Mouse (Mus musculus): ENCODE data around the gene 0610040J01Rik. TPM values are rescaled to one million over a fixed set of nuclear protein-coding genes. Genes with fewer than 3 reads are reported as not detected.

Gene 0610040J01Rik
- polyA plus RNA-seq (2012; rRNA removed), result 8.9 and 9.2 TPM in 2 replicates

DNA sequence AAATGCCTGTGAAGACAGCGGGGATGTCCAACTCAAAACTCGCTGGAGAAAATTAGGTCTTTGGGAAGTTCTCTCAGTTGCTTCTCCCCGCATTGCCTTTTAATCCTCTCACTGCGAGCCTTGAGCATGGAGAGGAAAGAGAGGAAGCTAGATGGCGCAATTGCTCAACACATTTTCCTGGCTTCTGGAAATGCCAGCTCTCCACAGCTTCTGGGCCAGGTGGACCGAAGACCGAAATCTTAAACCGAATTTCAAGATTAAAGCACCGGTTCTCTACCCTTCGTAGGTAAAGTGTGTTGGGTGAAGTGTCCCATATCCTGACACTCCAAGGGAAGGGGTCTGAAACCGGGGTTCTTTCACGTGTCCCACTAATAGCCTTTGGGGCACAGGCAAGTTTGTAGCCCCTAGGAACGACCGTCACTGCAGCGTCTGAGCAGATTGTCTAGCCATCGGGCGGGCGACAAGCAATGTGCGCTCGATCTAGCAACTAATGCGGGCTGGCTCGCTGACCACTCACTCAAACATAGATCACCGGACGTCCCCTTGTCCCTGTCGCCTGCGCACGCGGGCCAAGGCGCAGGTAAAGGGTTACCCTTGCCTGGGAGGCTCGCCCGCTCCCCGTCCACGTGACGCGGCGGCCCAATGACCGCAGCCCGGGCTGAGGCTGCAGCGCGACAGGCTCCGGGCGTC lies at the start of gene 0610040J01Rik:
TSS of gene 0610040J01Rik (plus strand) at position 545 of the 690 bp plus-strand sequence.
- H3K4me1 ChIP-seq (ENCODE audit: control insufficient read depth, insufficient read depth, low read length), result no peaks in the 10 kb centered on the region
- no peak within 1 kb of the TSS for H3K27ac ChIP-seq (ENCODE audit: insufficient read depth, low read length)
- peak within 1 kb of the TSS; percentile 11 for H3K4me3 ChIP-seq (replicated peaks; ENCODE audit: insufficient read depth, low read depth, low read length)
- WGBS, result 3% methylated on average over 42 of the region's 42 CpGs
- TF ChIP-seq POLR2A (IDR thresholded peaks at IDR 0.05; ENCODE audit: borderline replicate concordance, insufficient read depth, low read length) (no peak), CTCF (IDR thresholded peaks at IDR 0.05; ENCODE audit: borderline replicate concordance, insufficient read depth, low read depth, low read length) (peak; percentile 43; the same call in 1 of the 2 replicates)
- DNase-seq, result peak; percentile 29 to 36
- H3K27me3 ChIP-seq (ENCODE audit: control insufficient read depth, insufficient read depth, low read length), result no peaks in the 10 kb centered on the region; the same call in 1 of the 2 replicates

GRCm38 (mm10) chr5:63765886-63766285 lies 46.3 kb upstream of the 0610040J01Rik start:
- Histone ChIP-seq H3K4me1 (ENCODE audit: control insufficient read depth, insufficient read depth, low read length) (no peaks in the 10 kb centered on the region), H3K27ac (ENCODE audit: insufficient read depth, low read length) (no peak overlapping the region), H3K27me3 (ENCODE audit: control insufficient read depth, insufficient read depth, low read length) (no peaks in the 10 kb centered on the region), H3K4me3 (replicated peaks; ENCODE audit: insufficient read depth, low read depth, low read length) (no peak overlapping the region)
- TF ChIP-seq CTCF (IDR thresholded peaks at IDR 0.05; ENCODE audit: borderline replicate concordance, insufficient read depth, low read depth, low read length) (no peak), POLR2A (IDR thresholded peaks at IDR 0.05; ENCODE audit: borderline replicate concordance, insufficient read depth, low read length) (no peak)
- WGBS, result 36% methylated on average over 4 of the region's 4 CpGs
- DNase-seq, result no peak

DNA sequence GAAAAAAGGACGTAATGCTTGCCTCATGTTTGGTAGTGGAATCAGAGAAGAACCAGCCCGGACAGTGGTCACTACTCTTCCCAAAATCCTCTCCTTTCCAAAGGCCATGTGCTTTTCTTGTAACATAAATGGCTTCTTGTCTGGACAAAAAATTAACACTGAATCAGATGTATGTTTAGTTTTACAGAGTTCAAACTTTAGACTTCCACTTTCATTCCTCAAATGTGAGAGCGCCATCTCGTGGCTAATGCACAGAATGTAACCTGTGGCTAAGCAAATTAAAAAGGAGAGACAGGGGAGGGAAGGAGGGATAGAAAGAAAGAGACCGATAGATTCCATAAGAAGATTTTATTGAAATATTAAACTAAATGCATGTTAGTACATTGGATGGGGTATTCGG lies 45.4 kb upstream of the 0610040J01Rik start:
- TF ChIP-seq CTCF (IDR thresholded peaks at IDR 0.05; ENCODE audit: borderline replicate concordance, insufficient read depth, low read depth, low read length) (no peak), POLR2A (IDR thresholded peaks at IDR 0.05; ENCODE audit: borderline replicate concordance, insufficient read depth, low read length) (no peak)
- H3K4me1 ChIP-seq (ENCODE audit: control insufficient read depth, insufficient read depth, low read length), result no peaks in the 10 kb centered on the region
- no peak overlapping the region for H3K27ac ChIP-seq (ENCODE audit: insufficient read depth, low read length)
- no peak overlapping the region for H3K4me3 ChIP-seq (replicated peaks; ENCODE audit: insufficient read depth, low read depth, low read length)
- H3K27me3 ChIP-seq (ENCODE audit: control insufficient read depth, insufficient read depth, low read length), result no peaks in the 10 kb centered on the region
- DNase-seq, result no peak
- WGBS, result 44% methylated on average over 6 of the region's 6 CpGs

DNA sequence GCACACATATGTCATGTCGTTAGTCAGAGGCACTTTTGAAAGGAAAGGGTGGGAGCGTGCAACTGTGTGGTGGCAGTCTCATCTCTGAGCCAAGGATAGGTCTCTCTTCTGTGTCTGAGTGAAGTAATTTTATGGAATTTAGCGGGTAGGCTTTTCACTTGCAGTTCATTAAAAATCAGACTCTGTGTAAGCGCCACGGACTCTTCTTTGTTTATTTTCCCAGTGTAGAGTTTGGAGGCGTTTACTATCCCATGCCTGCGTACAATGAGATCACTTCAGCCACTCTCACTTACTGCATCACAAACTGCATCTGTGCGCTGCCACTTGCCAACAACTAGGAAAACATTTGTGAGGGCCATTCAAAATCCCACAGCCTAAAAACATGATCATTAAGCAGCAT lies 44.7 kb upstream of the 0610040J01Rik start:
- TF ChIP-seq POLR2A (IDR thresholded peaks at IDR 0.05; ENCODE audit: borderline replicate concordance, insufficient read depth, low read length) (no peak), CTCF (IDR thresholded peaks at IDR 0.05; ENCODE audit: borderline replicate concordance, insufficient read depth, low read depth, low read length) (no peak)
- Histone ChIP-seq H3K4me3 (replicated peaks; ENCODE audit: insufficient read depth, low read depth, low read length) (no peak overlapping the region), H3K27me3 (ENCODE audit: control insufficient read depth, insufficient read depth, low read length) (no peaks in the 10 kb centered on the region), H3K27ac (ENCODE audit: insufficient read depth, low read length) (no peak overlapping the region), H3K4me1 (ENCODE audit: control insufficient read depth, insufficient read depth, low read length) (no peaks in the 10 kb centered on the region)
- DNase-seq, result no peak
- 52% methylated on average over 8 of the region's 8 CpGs for WGBS

DNA sequence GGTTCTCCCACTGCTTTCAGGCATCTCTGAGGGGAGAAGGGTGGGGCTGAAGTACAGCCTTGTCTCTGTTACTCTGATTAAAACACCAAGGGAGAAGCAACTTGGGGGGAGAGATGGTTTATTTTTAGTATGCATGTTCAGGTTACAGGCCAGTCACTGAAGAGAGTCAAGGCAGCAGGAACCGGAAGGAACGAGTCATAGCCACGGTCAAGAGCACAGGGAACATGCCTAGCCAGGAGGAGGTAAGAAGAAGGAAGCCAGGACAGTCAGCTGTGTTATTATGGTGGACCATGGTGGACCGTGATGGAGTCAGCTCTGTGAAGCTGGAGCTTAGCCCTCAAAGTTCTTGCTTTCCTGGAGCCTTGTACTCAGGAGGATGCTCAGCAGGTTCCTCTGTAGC lies 43.9 kb upstream of the 0610040J01Rik start:
- Histone ChIP-seq H3K27me3 (ENCODE audit: control insufficient read depth, insufficient read depth, low read length) (no peaks in the 10 kb centered on the region), H3K4me3 (replicated peaks; ENCODE audit: insufficient read depth, low read depth, low read length) (no peak overlapping the region), H3K27ac (ENCODE audit: insufficient read depth, low read length) (no peak overlapping the region), H3K4me1 (ENCODE audit: control insufficient read depth, insufficient read depth, low read length) (no peaks in the 10 kb centered on the region)
- TF ChIP-seq CTCF (IDR thresholded peaks at IDR 0.05; ENCODE audit: borderline replicate concordance, insufficient read depth, low read depth, low read length) (no peak), POLR2A (IDR thresholded peaks at IDR 0.05; ENCODE audit: borderline replicate concordance, insufficient read depth, low read length) (no peak)
- no peak for DNase-seq
- WGBS, result 80% methylated on average over 4 of the region's 4 CpGs

DNA sequence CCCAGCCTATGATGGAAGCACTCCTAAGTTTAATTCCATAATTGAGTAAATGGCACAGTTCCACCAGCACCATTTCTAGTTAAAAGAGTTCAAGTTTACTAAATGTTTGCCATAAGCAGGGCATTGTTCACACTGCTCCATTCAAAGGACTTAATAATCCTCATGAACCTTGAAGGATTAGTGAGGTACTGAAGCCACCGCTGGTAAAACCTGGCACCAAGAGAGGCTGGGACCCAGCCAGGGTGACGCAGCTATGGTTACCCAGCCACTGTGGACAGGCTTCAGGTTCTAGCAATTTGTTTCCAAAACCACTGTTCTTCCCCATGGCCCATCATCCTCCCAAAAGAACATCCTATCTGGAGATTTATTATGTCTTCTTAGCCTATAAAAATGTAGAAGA lies 39.2 kb upstream of the 0610040J01Rik start:
- Histone ChIP-seq H3K27me3 (ENCODE audit: control insufficient read depth, insufficient read depth, low read length) (no peaks in the 10 kb centered on the region), H3K27ac (ENCODE audit: insufficient read depth, low read length) (no peak overlapping the region), H3K4me1 (ENCODE audit: control insufficient read depth, insufficient read depth, low read length) (no peaks in the 10 kb centered on the region), H3K4me3 (replicated peaks; ENCODE audit: insufficient read depth, low read depth, low read length) (no peak overlapping the region)
- WGBS, result 32% methylated on average over 2 of the region's 2 CpGs
- no peak for DNase-seq
- TF ChIP-seq POLR2A (IDR thresholded peaks at IDR 0.05; ENCODE audit: borderline replicate concordance, insufficient read depth, low read length) (no peak), CTCF (IDR thresholded peaks at IDR 0.05; ENCODE audit: borderline replicate concordance, insufficient read depth, low read depth, low read length) (no peak)

GRCm38 (mm10) chr5:63773603-63774002 lies 38.6 kb upstream of the 0610040J01Rik start:
- H3K4me1 ChIP-seq (ENCODE audit: control insufficient read depth, insufficient read depth, low read length), result no peaks in the 10 kb centered on the region
- WGBS, result 33% methylated on average over 1 of the region's 1 CpGs
- H3K4me3 ChIP-seq (replicated peaks; ENCODE audit: insufficient read depth, low read depth, low read length), result no peak overlapping the region
- no peak for TF ChIP-seq CTCF (IDR thresholded peaks at IDR 0.05; ENCODE audit: borderline replicate concordance, insufficient read depth, low read depth, low read length)
- no peak for TF ChIP-seq POLR2A (IDR thresholded peaks at IDR 0.05; ENCODE audit: borderline replicate concordance, insufficient read depth, low read length)
- no peaks in the 10 kb centered on the region for H3K27me3 ChIP-seq (ENCODE audit: control insufficient read depth, insufficient read depth, low read length)
- no peak overlapping the region for H3K27ac ChIP-seq (ENCODE audit: insufficient read depth, low read length)
- DNase-seq, result no peak

GRCm38 (mm10) chr5:63788156-63788826 lies 23.9 kb upstream of the 0610040J01Rik start:
- H3K27ac ChIP-seq (ENCODE audit: insufficient read depth, low read length), result no peak overlapping the region
- H3K4me1 ChIP-seq (ENCODE audit: control insufficient read depth, insufficient read depth, low read length), result no peaks in the 10 kb centered on the region
- no peaks in the 10 kb centered on the region for H3K27me3 ChIP-seq (ENCODE audit: control insufficient read depth, insufficient read depth, low read length)
- DNase-seq, result no peak
- no peak overlapping the region for H3K4me3 ChIP-seq (replicated peaks; ENCODE audit: insufficient read depth, low read depth, low read length)
- TF ChIP-seq POLR2A (IDR thresholded peaks at IDR 0.05; ENCODE audit: borderline replicate concordance, insufficient read depth, low read length) (no peak), CTCF (IDR thresholded peaks at IDR 0.05; ENCODE audit: borderline replicate concordance, insufficient read depth, low read depth, low read length) (no peak)
- WGBS, result 88% methylated on average over 10 of the region's 10 CpGs
